Mouse (Mus musculus) heart, postnatal 0 days (tissue): ENCODE results near the gene Fam19a5. TPM values are rescaled to one million over a fixed set of nuclear protein-coding genes. Genes with fewer than 3 reads are reported as not detected.

Experiments used
- ATAC-seq: fragments of 200-750 bp; cut with Nextera tagmentation; 2 replicates; pipeline ENCODE4 v1.8.0; 2017; ENCODE audit warnings: low read depth, moderate number of reproducible peaks, moderate library complexity; ENCODE audit not compliant: insufficient read depth
- DNase-seq: peaks from one replicate; pipeline ENCODE4 v3.0.0-alpha.2; 2016; ENCODE audit warnings: low spot score
- H3K27ac ChIP-seq: fragments of 300-500 bp; sonication (generic); 2 replicates; pipeline ENCODE4 v1.5.1; 2014; ENCODE audit warnings: low read depth, mild to moderate bottlenecking
- H3K27me3 ChIP-seq: fragments of 300-500 bp; sonication (generic); 2 replicates; pipeline ENCODE4 v1.6.1; 2014; ENCODE audit warnings: low read length, mixed read lengths; ENCODE audit not compliant: control insufficient read depth, insufficient read depth
- H3K36me3 ChIP-seq: fragments of 300-500 bp; sonication (generic); replicated peaks from 2 replicates; pipeline ENCODE4 v1.6.1; 2014; ENCODE audit warnings: low read length, mixed read lengths; ENCODE audit not compliant: control insufficient read depth, insufficient read depth
- H3K4me1 ChIP-seq: fragments of 300-500 bp; sonication (generic); 2 replicates; pipeline ENCODE4 v1.6.1; 2014; ENCODE audit warnings: antibody characterized with exemption; ENCODE audit not compliant: control insufficient read depth, insufficient read depth
- H3K4me2 ChIP-seq: fragments of 300-500 bp; sonication (generic); 2 replicates; pipeline ENCODE4 v1.6.1; 2014; ENCODE audit warnings: low read depth, mild to moderate bottlenecking, low read length, moderate library complexity
- H3K4me3 ChIP-seq: fragments of 300-500 bp; sonication (generic); 2 replicates; pipeline ENCODE4 v1.5.1; 2014; ENCODE audit warnings: low read depth, low read length
- H3K9ac ChIP-seq: fragments of 300-500 bp; sonication (generic); replicated peaks from 2 replicates; pipeline ENCODE4 v1.6.1; 2014; ENCODE audit warnings: low read depth, low read length, mixed read lengths
- H3K9me3 ChIP-seq: fragments of 300-500 bp; sonication (generic); replicated peaks from 2 replicates; pipeline ENCODE4 v1.6.1; 2016; ENCODE audit warnings: low read length; ENCODE audit not compliant: control insufficient read depth
- CTCF ChIP-seq: IDR thresholded peaks from 2 replicates; pipeline ENCODE4 v1.5.1; 2016; ENCODE audit warnings: antibody characterized with exemption, control low read depth, low read depth
- EP300 ChIP-seq: IDR thresholded peaks from 2 replicates; pipeline ENCODE4 v1.6.1; 2016; ENCODE audit warnings: antibody characterized with exemption, low read depth
- WGBS: fragments of 180-500 bp; shearing (Covaris S2); extraction: QIAGEN DNeasy Blood & Tissue Kit; methylation state at CpG from one replicate; pipeline ENCODE4 v1.1.7; 2014; 5-methylcytosine and 5-hydroxymethylcytosine counted together
- polyA plus RNA-seq: library from polyadenylated mRNA; unstranded; fragments of >200 nt; fragmentation: Nextera tagmentation; extraction: Ambion mirVana; gene quantifications from 2 replicates; pipeline ENCODE4 v1.2.1, GENCODE M21; 2015
- total RNA-seq: library from RNA; depleted of rRNA; stranded (reverse); fragments of >200 nt; gene quantifications from 2 replicates; pipeline ENCODE4 v1.2.3, GENCODE M21; 2014; ENCODE audit warnings: low replicate concordance

Gene Fam19a5
- total and polyA plus RNA-seq, 2 experiments from 2014 or later, result 0.27 to 2.5 TPM

- Histone ChIP-seq H3K4me2 (no peak overlapping the region), H3K9me3 (no peaks in the 10 kb centered on the region), H3K9ac (no peak overlapping the region), H3K36me3 (no peaks in the 10 kb centered on the region), H3K27ac (no peak overlapping the region), H3K27me3 (no peaks in the 10 kb centered on the region), H3K4me1 (no peaks in the 10 kb centered on the region), H3K4me3 (no peak overlapping the region)
- TF ChIP-seq CTCF, result no peak
- no peak for TF ChIP-seq EP300
- ATAC-seq (no peak), DNase-seq (no peak)
These were observed 93.1 kb downstream of the Fam19a5 start for GRCm38 (mm10) chr15:87637234-87637633.

DNA sequence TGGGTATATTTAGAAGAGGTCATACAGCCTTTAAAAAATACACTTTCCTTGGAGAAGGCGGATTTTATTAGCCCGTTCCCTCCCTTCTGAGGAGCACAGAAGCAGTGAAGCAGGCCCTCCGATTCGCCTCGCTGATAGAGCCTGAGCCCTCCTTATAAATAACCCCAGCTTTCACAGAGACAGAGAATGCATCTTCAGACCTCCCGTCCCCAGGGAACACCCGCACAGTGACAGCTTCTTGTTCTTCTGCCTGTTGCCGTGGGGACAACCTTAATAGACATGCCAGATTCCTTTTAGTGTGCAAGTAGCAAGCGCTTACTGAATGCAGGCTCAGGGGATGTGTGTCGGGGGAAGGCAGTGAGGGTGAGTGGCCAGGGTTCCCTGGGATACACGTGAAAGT is 94.2 kb downstream of the Fam19a5 start:
- TF ChIP-seq CTCF, result no peak
- no peak for TF ChIP-seq EP300
- DNase-seq (no peak), ATAC-seq (no peak)
- Histone ChIP-seq H3K4me1 (no peaks in the 10 kb centered on the region), H3K4me3 (no peak overlapping the region), H3K36me3 (no peaks in the 10 kb centered on the region), H3K9ac (no peak overlapping the region), H3K9me3 (no peaks in the 10 kb centered on the region), H3K4me2 (no peak overlapping the region), H3K27ac (no peak overlapping the region), H3K27me3 (no peaks in the 10 kb centered on the region)
- 77% methylated on average over 11 of the region's 11 CpGs for WGBS

DNA sequence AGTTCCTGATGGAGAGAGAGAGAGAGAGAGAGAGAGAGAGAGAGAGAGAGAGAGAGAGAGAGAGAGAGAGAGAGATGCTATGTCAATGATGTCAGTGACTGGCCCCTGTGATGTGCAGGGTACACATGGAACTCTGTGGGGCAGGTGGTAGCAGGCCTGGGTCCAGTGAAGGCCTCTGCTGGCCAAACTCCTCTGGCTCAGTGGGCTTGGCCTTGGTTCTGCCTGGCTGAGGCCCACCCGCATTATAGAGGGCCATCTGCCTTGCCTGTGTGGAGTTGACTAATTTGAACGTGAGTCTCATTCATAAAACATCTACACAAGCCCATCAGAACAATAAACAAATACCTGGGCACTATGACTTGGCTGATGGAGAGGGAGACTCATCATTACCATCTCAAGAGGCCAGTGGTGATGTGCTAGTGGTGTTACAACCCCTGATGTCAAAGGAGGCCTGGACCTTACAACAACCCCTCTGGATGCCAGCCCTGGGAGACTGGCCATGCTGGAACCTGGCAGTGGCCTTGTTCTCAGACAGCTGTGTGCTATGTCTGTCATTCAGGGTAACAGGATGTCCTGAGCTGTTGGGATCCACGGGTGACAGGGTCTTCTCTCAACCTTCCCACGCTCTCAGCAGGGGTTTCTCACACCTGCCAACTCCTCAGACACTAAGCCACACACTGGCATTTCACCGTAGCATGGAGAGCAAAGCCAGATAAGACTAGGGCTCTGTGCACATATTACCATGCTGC is 102.4 kb downstream of the Fam19a5 start:
- no peaks in the 10 kb centered on the region for H3K27me3 ChIP-seq
- H3K4me1 ChIP-seq, result no peaks in the 10 kb centered on the region
- ATAC-seq (no peak), DNase-seq (no peak)
- no peak overlapping the region for H3K4me3 ChIP-seq
- no peaks in the 10 kb centered on the region for H3K9me3 ChIP-seq
- no peaks in the 10 kb centered on the region for H3K36me3 ChIP-seq
- 63% methylated on average over 5 of the region's 5 CpGs for WGBS
- H3K9ac ChIP-seq, result no peak overlapping the region
- TF ChIP-seq EP300 (no peak), CTCF (no peak)
- no peak overlapping the region for H3K4me2 ChIP-seq
- H3K27ac ChIP-seq, result no peak overlapping the region

DNA sequence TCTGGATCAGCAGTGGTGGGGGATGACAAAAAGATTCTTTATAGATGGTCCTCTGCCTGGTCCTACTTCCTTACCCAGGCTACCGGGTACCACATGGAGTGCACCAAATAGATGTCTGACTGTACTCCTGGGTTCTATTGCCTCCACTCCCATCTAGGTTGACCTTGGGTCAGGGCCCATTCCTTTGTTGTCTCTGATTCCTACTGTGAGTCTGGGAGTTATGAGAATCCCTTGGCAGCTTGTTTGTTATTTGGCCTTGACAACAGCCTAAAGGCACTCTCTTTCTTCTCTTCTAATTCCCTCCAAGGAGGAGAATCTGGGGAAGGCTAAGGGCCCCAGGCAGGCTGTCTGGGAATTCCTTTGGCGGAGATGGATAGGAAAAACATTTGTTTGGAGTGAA is 105.6 kb downstream of the Fam19a5 start:
- no peak overlapping the region for H3K27ac ChIP-seq

GRCm38 (mm10) chr15:87654551-87654950 is 110.5 kb downstream of the Fam19a5 start:
- H3K9ac ChIP-seq, result no peak overlapping the region
- no peaks in the 10 kb centered on the region for H3K4me1 ChIP-seq
- H3K4me2 ChIP-seq, result no peak overlapping the region
- no peak for TF ChIP-seq CTCF
- ATAC-seq (no peak), DNase-seq (no peak)
- H3K27ac ChIP-seq, result no peak overlapping the region
- H3K4me3 ChIP-seq, result no peak overlapping the region
- 60% methylated on average over 6 of the region's 6 CpGs for WGBS
- H3K27me3 ChIP-seq, result no peaks in the 10 kb centered on the region
- no peaks in the 10 kb centered on the region for H3K9me3 ChIP-seq
- H3K36me3 ChIP-seq, result no peaks in the 10 kb centered on the region

More for the DNA sequence above, 105.6 kb downstream of the Fam19a5 start:
- no peaks in the 10 kb centered on the region for H3K4me1 ChIP-seq
- no peak for TF ChIP-seq EP300
- no peak for TF ChIP-seq CTCF
- H3K9me3 ChIP-seq, result no peaks in the 10 kb centered on the region
- no peak overlapping the region for H3K4me2 ChIP-seq
- DNase-seq (no peak), ATAC-seq (no peak)
- no peaks in the 10 kb centered on the region for H3K36me3 ChIP-seq
- WGBS, result 80% methylated on average over 2 of the region's 2 CpGs
- no peak overlapping the region for H3K4me3 ChIP-seq
- no peak overlapping the region for H3K9ac ChIP-seq
- H3K27me3 ChIP-seq, result no peaks in the 10 kb centered on the region

GRCm38 (mm10) chr15:87656496-87657155 is 112.5 kb downstream of the Fam19a5 start:
- H3K4me3 ChIP-seq, result no peak overlapping the region
- no peaks in the 10 kb centered on the region for H3K4me1 ChIP-seq
- ATAC-seq (no peak), DNase-seq (no peak)
- H3K9me3 ChIP-seq, result no peaks in the 10 kb centered on the region
- no peak overlapping the region for H3K27ac ChIP-seq
- no peak for TF ChIP-seq CTCF
- TF ChIP-seq EP300, result no peak
- H3K27me3 ChIP-seq, result no peaks in the 10 kb centered on the region
- H3K9ac ChIP-seq, result no peak overlapping the region
- H3K4me2 ChIP-seq, result no peak overlapping the region
- no peaks in the 10 kb centered on the region for H3K36me3 ChIP-seq
- WGBS, result 67% methylated on average over 20 of the region's 20 CpGs
